Mouse (Mus musculus): ENCODE measurements around the gene 4930432K21Rik.
A peak's percentile ranks its signal among the peaks of the same experiment; 100 is the strongest.

Gene 4930432K21Rik

GRCm38 (mm10) chr8:84147324-84147766, 480 bp upstream of the 4930432K21Rik start:
- DNase-seq (ENCODE audit: low read depth in 2 of 2, low spot score in 2 of 2) = no peak

GRCm38 (mm10) chr8:84148531-84148850, 666 bp downstream of the 4930432K21Rik start:
- DNase-seq (ENCODE audit: low read depth in 2 of 2, low spot score in 2 of 2) = no peak

- DNase-seq (ENCODE audit: low read depth in 2 of 2, low spot score in 2 of 2) = no peak
Measured at GRCm38 (mm10) chr8:84149181-84149580, 1.4 kb downstream of the 4930432K21Rik start.

GRCm38 (mm10) chr8:84157620-84158019, 9.8 kb downstream of the 4930432K21Rik start:
- DNase-seq (ENCODE audit: low read depth in 2 of 2, low spot score in 2 of 2) = no peak

- DNase-seq (ENCODE audit: low read depth in 2 of 2, low spot score in 2 of 2) = no peak
Measured at GRCm38 (mm10) chr8:84167696-84168095, 19.9 kb downstream of the 4930432K21Rik start.

GRCm38 (mm10) chr8:84170096-84170495, 22.3 kb downstream of the 4930432K21Rik start:
- DNase-seq (ENCODE audit: low read depth in 2 of 2, low spot score in 2 of 2) = no peak

GRCm38 (mm10) chr8:84173861-84174260, 26.0 kb downstream of the 4930432K21Rik start:
- no peak for DNase-seq (ENCODE audit: low read depth in 2 of 2, low spot score in 2 of 2)

- DNase-seq (ENCODE audit: low read depth in 2 of 2, low spot score in 2 of 2) = no peak
Measured at GRCm38 (mm10) chr8:84176560-84176959, 28.7 kb downstream of the 4930432K21Rik start.

- no peak for DNase-seq (ENCODE audit: low read depth in 2 of 2, low spot score in 2 of 2)
Measured at GRCm38 (mm10) chr8:84177405-84177804, 29.6 kb downstream of the 4930432K21Rik start.

GRCm38 (mm10) chr8:84178592-84178991, 30.8 kb downstream of the 4930432K21Rik start:
- no peak for DNase-seq (ENCODE audit: low read depth in 2 of 2, low spot score in 2 of 2)

- DNase-seq (ENCODE audit: low read depth in 2 of 2, low spot score in 2 of 2) = no peak
Measured at GRCm38 (mm10) chr8:84179946-84180345, 32.1 kb downstream of the 4930432K21Rik start.

- DNase-seq (ENCODE audit: low read depth in 2 of 2, low spot score in 2 of 2) = peak in 1 of 2 experiments; percentile 32
Measured at GRCm38 (mm10) chr8:84180530-84181190, 32.8 kb downstream of the 4930432K21Rik start.

GRCm38 (mm10) chr8:84182833-84183232, 35.0 kb downstream of the 4930432K21Rik start:
- DNase-seq (ENCODE audit: low read depth in 2 of 2, low spot score in 2 of 2) = no peak

GRCm38 (mm10) chr8:84183261-84184084, 35.6 kb downstream of the 4930432K21Rik start:
- no peak for DNase-seq (ENCODE audit: low read depth in 2 of 2, low spot score in 2 of 2)

GRCm38 (mm10) chr8:84184085-84185043, 36.5 kb downstream of the 4930432K21Rik start:
- DNase-seq (ENCODE audit: low read depth in 2 of 2, low spot score in 2 of 2) = no peak

GRCm38 (mm10) chr8:84185117-84185516, 37.3 kb downstream of the 4930432K21Rik start, which contains the start of gene Nanos3:
Gene Nanos3, minus strand, starts transcription at chr8:84185217.
- DNase-seq (ENCODE audit: low read depth in 2 of 2, low spot score in 2 of 2) = no peak

- peak; percentile 72 to 82 for DNase-seq (ENCODE audit: low read depth in 2 of 2, low spot score in 2 of 2)
Measured at GRCm38 (mm10) chr8:84186547-84186946, 38.7 kb downstream of the 4930432K21Rik start.

- peak; percentile 79 to 84 for DNase-seq (ENCODE audit: low read depth in 2 of 2, low spot score in 2 of 2)
Measured at GRCm38 (mm10) chr8:84187065-84187755, 39.4 kb downstream of the 4930432K21Rik start.

GRCm38 (mm10) chr8:84188671-84189070, 40.8 kb downstream of the 4930432K21Rik start:
- DNase-seq (ENCODE audit: low read depth in 2 of 2, low spot score in 2 of 2) = no peak

GRCm38 (mm10) chr8:84189603-84190002, 41.8 kb downstream of the 4930432K21Rik start:
- no peak for DNase-seq (ENCODE audit: low read depth in 2 of 2, low spot score in 2 of 2)

All from CD8-positive naive resting alpha-beta T cell, adult 2 months (primary cell).